Mouse (Mus musculus) neural tube, embryonic 13.5 days (tissue): ENCODE results near the gene Arl15. TPM values are rescaled to one million over a fixed set of nuclear protein-coding genes. Genes with fewer than 3 reads are reported as not detected.

Experiments
- ATAC-seq: fragments of 200-750 bp; cut with Nextera tagmentation; 2 replicates; pipeline ENCODE4 v1.8.0; 2017; ENCODE audit warnings: low read depth, mild to moderate bottlenecking, moderate TSS enrichment, moderate library complexity
- H3K27ac ChIP-seq: fragments of 300-500 bp; sonication (generic); replicated peaks from 2 replicates; pipeline ENCODE4 v1.5.1; 2015; ENCODE audit warnings: moderate library complexity, mild to moderate bottlenecking, inconsistent platforms
- H3K27me3 ChIP-seq: fragments of 300-500 bp; sonication (generic); 2 replicates; pipeline ENCODE4 v1.6.1; 2015; ENCODE audit warnings: mild to moderate bottlenecking, inconsistent platforms
- H3K36me3 ChIP-seq: fragments of 300-500 bp; sonication (generic); 2 replicates; pipeline ENCODE4 v1.6.1; 2015; ENCODE audit warnings: mild to moderate bottlenecking, inconsistent platforms
- H3K4me1 ChIP-seq: fragments of 300-500 bp; sonication (generic); replicated peaks from 2 replicates; pipeline ENCODE4 v1.6.1; 2015; ENCODE audit warnings: inconsistent platforms
- H3K4me2 ChIP-seq: fragments of 300-500 bp; sonication (generic); 2 replicates; pipeline ENCODE4 v1.6.1; 2015; ENCODE audit warnings: inconsistent platforms, mild to moderate bottlenecking, moderate library complexity
- H3K4me3 ChIP-seq: fragments of 300-500 bp; sonication (generic); 2 replicates; pipeline ENCODE4 v1.5.1; 2015; ENCODE audit warnings: mild to moderate bottlenecking, inconsistent platforms
- H3K9ac ChIP-seq: fragments of 300-500 bp; sonication (generic); 2 replicates; pipeline ENCODE4 v1.6.1; 2015; ENCODE audit warnings: moderate library complexity, mild to moderate bottlenecking, inconsistent platforms
- H3K9me3 ChIP-seq: fragments of 300-500 bp; sonication (generic); 2 replicates; pipeline ENCODE4 v1.6.1; 2016; ENCODE audit warnings: inconsistent platforms
- WGBS: fragments of 180-500 bp; shearing (Covaris S2); methylation state at CpG from one replicate; pipeline ENCODE4 v1.1.7; 2015; 5-methylcytosine and 5-hydroxymethylcytosine counted together
- polyA plus RNA-seq: library from polyadenylated mRNA; unstranded; fragments of >200 nt; fragmentation: Nextera tagmentation; extraction: Ambion mirVana; gene quantifications from 2 replicates; pipeline ENCODE4 v1.2.1, GENCODE M21; 2015

Arl15 gene
- polyA plus RNA-seq, 1 experiment from 2014 or later, result 14.8 TPM

GRCm38 (mm10) chr13:114198252-114198799 lies 404.0 kb downstream of the Arl15 start:
- WGBS, result 83% methylated on average over 10 of the region's 10 CpGs
- H3K27ac ChIP-seq, result no peak overlapping the region
- no peak for ATAC-seq

GRCm38 (mm10) chr13:114199746-114200145 lies 405.4 kb downstream of the Arl15 start:
- H3K27ac ChIP-seq, result no peak overlapping the region
- H3K4me1 ChIP-seq, result no peaks in the 10 kb centered on the region; the same call in 1 of the 2 replicates
- no peaks in the 10 kb centered on the region for H3K36me3 ChIP-seq
- no peak for ATAC-seq
- no peak overlapping the region for H3K4me3 ChIP-seq
- H3K4me2 ChIP-seq, result no peak overlapping the region
- H3K9me3 ChIP-seq, result no peaks in the 10 kb centered on the region
- WGBS, result 92% methylated on average over 6 of the region's 6 CpGs
- H3K9ac ChIP-seq, result no peak overlapping the region
- no peaks in the 10 kb centered on the region for H3K27me3 ChIP-seq

More at GRCm38 (mm10) chr13:114198252-114198799, 404.0 kb downstream of the Arl15 start:
- no peaks in the 10 kb centered on the region for H3K27me3 ChIP-seq
- no peak overlapping the region for H3K9ac ChIP-seq
- H3K4me2 ChIP-seq, result no peak overlapping the region
- no peaks in the 10 kb centered on the region for H3K36me3 ChIP-seq
- no peak overlapping the region for H3K4me3 ChIP-seq
- H3K9me3 ChIP-seq, result no peaks in the 10 kb centered on the region
- H3K4me1 ChIP-seq, result no peaks in the 10 kb centered on the region; the same call in 1 of the 2 replicates

GRCm38 (mm10) chr13:114200545-114200944 lies 406.2 kb downstream of the Arl15 start:
- no peak for ATAC-seq
- WGBS, result 82% methylated on average over 7 of the region's 7 CpGs
- no peak overlapping the region for H3K9ac ChIP-seq
- H3K36me3 ChIP-seq, result no peaks in the 10 kb centered on the region
- H3K4me3 ChIP-seq, result no peak overlapping the region
- no peaks in the 10 kb centered on the region; the same call in 1 of the 2 replicates for H3K4me1 ChIP-seq
- H3K27me3 ChIP-seq, result no peaks in the 10 kb centered on the region
- no peaks in the 10 kb centered on the region for H3K9me3 ChIP-seq
- no peak overlapping the region for H3K27ac ChIP-seq
- no peak overlapping the region for H3K4me2 ChIP-seq

- Histone ChIP-seq H3K9me3 (no peaks in the 10 kb centered on the region), H3K9ac (no peak overlapping the region)
- no peak for ATAC-seq
These were observed 408.7 kb downstream of the Arl15 start for GRCm38 (mm10) chr13:114202806-114203570.

More at GRCm38 (mm10) chr13:114202806-114203570, 408.7 kb downstream of the Arl15 start:
- no peak overlapping the region for H3K4me3 ChIP-seq
- no peaks in the 10 kb centered on the region for H3K36me3 ChIP-seq
- no peaks in the 10 kb centered on the region; the same call in 1 of the 2 replicates for H3K4me1 ChIP-seq
- H3K27ac ChIP-seq, result no peak overlapping the region
- 90% methylated on average over 15 of the region's 15 CpGs for WGBS
- no peaks in the 10 kb centered on the region for H3K27me3 ChIP-seq
- no peak overlapping the region for H3K4me2 ChIP-seq

Other genes with a start within 250 kb of the Arl15 start
- 19.2 and 19.4 TPM in 2 replicates for gene Snx18, start 175.9 kb upstream of the Arl15 start, polyA plus RNA-seq
- gene Hspb3, start 130.8 kb upstream of the Arl15 start, polyA plus RNA-seq, result 1.0 and 2.7 TPM in 2 replicates